Mouse (Mus musculus) layer of hippocampus, postnatal 36 days (tissue): ENCODE results near the gene Tnik. TPM values are rescaled to one million over a fixed set of nuclear protein-coding genes. Genes with fewer than 3 reads are reported as not detected.

Experiments
- DNase-seq, 2 experiments: peaks; one replicate each; pipeline ENCODE4 v3.0.0; 2022
- total RNA-seq, 2 experiments: library from RNA; stranded (reverse); gene quantifications; 2 replicates each; pipeline ENCODE4 v1.2.3; 2021

The Tnik gene
- total RNA-seq, 2 experiments from 2014 or later, result 197 to 209 TPM

GRCm38 (mm10) chr3:28350147-28350801 lies 87.3 kb downstream of the Tnik start:
- no peak for DNase-seq

GRCm38 (mm10) chr3:28358391-28358790 lies 95.4 kb downstream of the Tnik start:
- no peak for DNase-seq

- DNase-seq, result no peak
Measured at GRCm38 (mm10) chr3:28359138-28359537, 96.1 kb downstream of the Tnik start.

GRCm38 (mm10) chr3:28361056-28361455 lies 98.0 kb downstream of the Tnik start:
- no peak for DNase-seq

- DNase-seq, result no peak
Measured at GRCm38 (mm10) chr3:28363441-28364125, 100.6 kb downstream of the Tnik start.

GRCm38 (mm10) chr3:28368746-28369145 lies 105.7 kb downstream of the Tnik start:
- no peak for DNase-seq

GRCm38 (mm10) chr3:28369266-28369665 lies 106.3 kb downstream of the Tnik start:
- no peak for DNase-seq

- no peak for DNase-seq
Measured at GRCm38 (mm10) chr3:28369698-28370097, 106.7 kb downstream of the Tnik start.

- no peak for DNase-seq
Measured at GRCm38 (mm10) chr3:28371583-28371982, 108.6 kb downstream of the Tnik start.

GRCm38 (mm10) chr3:28372459-28372858 lies 109.4 kb downstream of the Tnik start:
- no peak for DNase-seq

GRCm38 (mm10) chr3:28374738-28375510 lies 111.9 kb downstream of the Tnik start:
- DNase-seq, result no peak

GRCm38 (mm10) chr3:28380224-28380623 lies 117.2 kb downstream of the Tnik start:
- DNase-seq, result no peak

- DNase-seq, result no peak
Measured at GRCm38 (mm10) chr3:28383526-28384126, 120.6 kb downstream of the Tnik start.

- DNase-seq, result no peak
Measured at GRCm38 (mm10) chr3:28385199-28385975, 122.4 kb downstream of the Tnik start.

GRCm38 (mm10) chr3:28388540-28388939 lies 125.5 kb downstream of the Tnik start:
- no peak for DNase-seq

- no peak for DNase-seq
Measured at GRCm38 (mm10) chr3:28390183-28390582, 127.2 kb downstream of the Tnik start.

- DNase-seq, result no peak
Measured at GRCm38 (mm10) chr3:28392542-28392941, 129.5 kb downstream of the Tnik start.

- no peak for DNase-seq
Measured at GRCm38 (mm10) chr3:28398781-28399180, 135.8 kb downstream of the Tnik start.

- no peak for DNase-seq
Measured at GRCm38 (mm10) chr3:28399593-28400216, 136.7 kb downstream of the Tnik start.

- no peak for DNase-seq
Measured at GRCm38 (mm10) chr3:28401335-28401734, 138.3 kb downstream of the Tnik start.

- no peak for DNase-seq
Measured at GRCm38 (mm10) chr3:28402221-28402620, 139.2 kb downstream of the Tnik start.

GRCm38 (mm10) chr3:28405391-28405790 lies 142.4 kb downstream of the Tnik start:
- DNase-seq, result no peak
